ENCODE assay signal across 23 mouse cellular contexts in the genomic region with DNA sequence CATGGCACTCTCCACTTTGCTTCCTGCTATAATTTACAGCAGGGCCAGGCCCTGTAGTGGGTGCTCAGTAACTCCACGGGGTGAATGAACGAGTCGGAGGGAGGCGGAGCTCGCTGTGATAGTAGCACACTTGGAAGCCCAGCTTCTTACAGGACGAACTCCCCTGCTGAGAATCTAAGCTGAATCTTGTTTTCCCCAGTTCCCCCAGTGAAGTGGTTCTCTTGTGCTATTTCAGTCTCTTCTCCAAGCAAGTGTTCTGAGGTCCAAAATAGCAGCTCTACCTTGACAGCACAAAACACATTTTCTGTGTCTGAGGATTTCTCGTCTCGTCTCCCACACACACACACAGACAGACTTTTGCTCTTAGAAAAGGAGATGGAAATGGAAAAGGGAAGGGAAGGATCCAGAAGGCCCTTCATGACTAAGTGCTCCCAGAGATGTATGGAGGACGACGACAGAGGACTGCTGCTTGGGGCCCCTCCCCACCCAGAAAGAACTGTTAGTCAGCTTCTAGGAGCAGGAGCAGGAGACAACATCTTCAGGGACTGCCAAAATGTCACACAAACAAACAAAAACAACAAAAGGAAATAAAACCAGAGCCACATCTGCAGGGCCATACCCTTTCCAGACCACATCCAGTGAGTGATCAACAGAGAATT. TPM values are rescaled to one million over a fixed set of nuclear protein-coding genes. Genes with fewer than 3 reads are reported as not detected.
DNase-seq lines count a peak whose midpoint lies in the region; ATAC-seq and TF ChIP-seq lines count a peak whose summit lies in the region.
"Had no signal": no experiment of that assay in that cellular context is flagged by ENCODE, and none has a peak within 500 bp of the region (broad histone marks: within the 10 kb centered on the region; RNA-seq: fewer than 3 reads in every experiment).

No protein-coding gene starts in this region.

- peaks cover 17% of the 10 kb centered on the region for H3K4me1 ChIP-seq in heart, embryonic 16.5 days (ENCODE audit: control insufficient read depth, insufficient read depth, low read length)
- peaks cover 3% of the 10 kb centered on the region; the same call in 1 of the 2 replicates for H3K4me1 ChIP-seq in heart, adult 2 months (ENCODE audit: control insufficient read depth, insufficient read depth, low read length)
- H3K4me1 ChIP-seq: forebrain, embryonic 12.5 days; hindbrain, embryonic 10.5 days; kidney, embryonic 15.5 days; limb, embryonic 13.5 days; liver, embryonic 13.5 days; lung, embryonic 15.5 days; midbrain, embryonic 12.5 days; neural tube, embryonic 13.5 days had no signal

- intact Hi-C loops in heart, adult 2 months (cut with DNase I) = no loop called here
- intact Hi-C loops in left cerebral cortex, postnatal 14 days (cut with DNase I) = no loop called here

- H3K36me3 ChIP-seq in heart, embryonic 16.5 days (ENCODE audit: control insufficient read depth, insufficient read depth) = peaks cover 18% of the 10 kb centered on the region
- H3K36me3 ChIP-seq in heart, adult 2 months (ENCODE audit: control insufficient read depth, insufficient read depth, low read length) = peaks cover 27% of the 10 kb centered on the region

- DNase-seq in frontal cortex, postnatal 36 days (ENCODE audit: low spot score in 2 of 2) = peak; percentile 52 to 67
- no peak for DNase-seq in frontal cortex, postnatal 14 days (ENCODE audit: low spot score in 2 of 2)
- DNase-seq in heart, adult 2 months = no peak
- DNase-seq in ZHBTc4 (ENCODE audit: low read depth, low spot score) (peak; percentile 34), MN1 (ENCODE audit: low spot score) (no peak)
- peak; percentile 48 to 83 for DNase-seq in left cerebral cortex, postnatal 14 days (ENCODE audit: low spot score in 2 of 2)
- DNase-seq in layer of hippocampus, adult 11-12 months (ENCODE audit: low spot score) = no peak
- DNase-seq: adrenal gland, adult 2 months; cerebellum, adult 8-10 months; kidney, postnatal 4 days; liver, embryonic 13.5 days; thymus, postnatal 25 days had no signal

- no peak for TF ChIP-seq CTCF in heart, adult 2 months (IDR thresholded peaks at IDR 0.05)

- no peak overlapping the region for H3K9ac ChIP-seq in heart, embryonic 16.5 days (ENCODE audit: low read length)
- H3K9ac ChIP-seq in heart, adult 2 months (ENCODE audit: low read depth, low read length) = no peak overlapping the region
- H3K9ac ChIP-seq: forebrain, embryonic 12.5 days; kidney, embryonic 15.5 days; limb, embryonic 13.5 days; liver, embryonic 13.5 days; lung, embryonic 15.5 days; midbrain, embryonic 12.5 days; neural tube, embryonic 13.5 days had no signal

- H3K4me2 ChIP-seq in heart, embryonic 16.5 days (ENCODE audit: low read depth, low read length) = no peak overlapping the region
- H3K4me2 ChIP-seq: forebrain, embryonic 12.5 days; kidney, embryonic 15.5 days; limb, embryonic 13.5 days; liver, embryonic 13.5 days; lung, embryonic 15.5 days; midbrain, embryonic 12.5 days; neural tube, embryonic 13.5 days had no signal

- H3K4me3 ChIP-seq in heart, embryonic 16.5 days (ENCODE audit: low read length) = no peak overlapping the region
- no peak overlapping the region for H3K4me3 ChIP-seq in heart, adult 2 months
- H3K4me3 ChIP-seq: forebrain, embryonic 12.5 days; hindbrain, embryonic 10.5 days; kidney, embryonic 15.5 days; limb, embryonic 13.5 days; liver, embryonic 13.5 days; lung, embryonic 15.5 days; midbrain, embryonic 12.5 days; neural tube, embryonic 13.5 days had no signal

- no peak for TF ChIP-seq EP300 in heart, adult 2 months (IDR thresholded peaks at IDR 0.05; ENCODE audit: insufficient read depth, low read depth, low read length)

- ATAC-seq in heart, embryonic 16.5 days (replicated peaks; ENCODE audit: extremely low read depth, insufficient read depth, low FRiP score) = no peak
- ATAC-seq: hindbrain, postnatal 0 days; intestine, postnatal 0 days had no signal

- H3K27ac ChIP-seq in heart, embryonic 16.5 days (ENCODE audit: low read length) = peak overlapping the region; percentile 43
- no peak overlapping the region for H3K27ac ChIP-seq in heart, adult 2 months
- H3K27ac ChIP-seq: forebrain, embryonic 12.5 days; hindbrain, embryonic 10.5 days; hindbrain, postnatal 0 days; kidney, embryonic 15.5 days; limb, embryonic 13.5 days; liver, embryonic 13.5 days; lung, embryonic 15.5 days; macrophage; midbrain, embryonic 12.5 days; neural tube, embryonic 13.5 days had no signal

- no peaks in the 10 kb centered on the region for H3K27me3 ChIP-seq in heart, embryonic 16.5 days (ENCODE audit: control insufficient read depth, insufficient read depth, low read length)
- H3K27me3 ChIP-seq in heart, adult 2 months (ENCODE audit: control insufficient read depth, insufficient read depth, low read length) = no peaks in the 10 kb centered on the region
- H3K27me3 ChIP-seq: forebrain, embryonic 12.5 days; kidney, embryonic 15.5 days; limb, embryonic 13.5 days; liver, embryonic 13.5 days; lung, embryonic 15.5 days; midbrain, embryonic 12.5 days; neural tube, embryonic 13.5 days had no signal

- no peaks in the 10 kb centered on the region for H3K9me3 ChIP-seq in heart, embryonic 16.5 days (replicated peaks; ENCODE audit: control insufficient read depth, low read length)
- H3K9me3 ChIP-seq: forebrain, embryonic 12.5 days; hindbrain, embryonic 10.5 days; kidney, embryonic 15.5 days; limb, embryonic 13.5 days; liver, embryonic 13.5 days; lung, embryonic 15.5 days; midbrain, embryonic 12.5 days; neural tube, embryonic 13.5 days had no signal

- WGBS in heart, embryonic 16.5 days = 49% methylated on average over 10 of the region's 10 CpGs
- WGBS in heart, adult 2 months = 63% methylated on average over 10 of the region's 10 CpGs

- no peak for TF ChIP-seq POLR2A in heart, adult 2 months (IDR thresholded peaks at IDR 0.05; ENCODE audit: insufficient read depth, low read depth, low read length)

- peaks cover 1% of the 10 kb centered on the region; the same call in 1 of the 2 replicates for H3K79me2 ChIP-seq in heart, adult 2 months (replicated peaks; ENCODE audit: control insufficient read depth, insufficient read depth, low read length)

RNA-seq across cellular contexts. Expression of gene Vps33a, which starts 20.9 kb away (rescaled TPM):
- polyA plus RNA-seq in heart, embryonic 16.5 days (2015; fragmentation: Nextera tagmentation; extraction: Ambion mirVana) = 21.5 and 26.3 TPM in 2 replicates
- 10 to 100 TPM; 26.2 to 32.1 TPM for total RNA-seq in heart, adult 2 months (2021)
- 13.0 and 19.9 TPM in 2 replicates for polyA plus RNA-seq in heart, adult 2 months (2012; rRNA removed)
- 10 to 100 TPM; 79.1 to 83.3 TPM for total RNA-seq in left cerebral cortex, postnatal 14 days (2021)

Comparison
In these comparisons a context has a peak if more than half of its experiments do, and no peak if none do; other contexts are left out.
1. DNase-seq: peak in frontal cortex, postnatal 36 days (2 of 2), ZHBTc4 (single experiment) and left cerebral cortex, postnatal 14 days (2 of 2); none in frontal cortex, postnatal 14 days (0 of 2), heart, adult 2 months (0 of 2), MN1 (single experiment) and layer of hippocampus, adult 11-12 months (single experiment).